ENCODE assay signal across 28 mouse cellular contexts in genomic region chr4:55891656-55892055, GRCm38 (mm10).
"Had no signal": no experiment of that assay in that cellular context is flagged by ENCODE, and none has a peak within 500 bp of the region (broad histone marks: within the 10 kb centered on the region; RNA-seq: fewer than 3 reads in every experiment).

No protein-coding gene starts in this region.

- DNase-seq: cerebellum, adult 18-20 months; cerebellum, adult 2 months; cerebellum, adult 8-10 months; cerebellum, adult 9-10 months; cerebellum, adult 9-11 months; cerebellum, postnatal 10 days; cerebellum, postnatal 14 days; cerebellum, postnatal 25 days; cerebellum, postnatal 36 days; embryo, embryonic 11 days; forebrain, postnatal 0 days; gastrocnemius, postnatal 10 days; gastrocnemius, postnatal 14 days; gastrocnemius, postnatal 25 days; heart, adult 2 months had no signal

- H3K9me3 ChIP-seq: embryonic facial prominence, embryonic 10.5 days; embryonic facial prominence, embryonic 12.5 days; embryonic facial prominence, embryonic 13.5 days; embryonic facial prominence, embryonic 15.5 days; forebrain, embryonic 10.5 days; forebrain, embryonic 12.5 days; forebrain, embryonic 13.5 days; forebrain, embryonic 15.5 days; heart, embryonic 10.5 days had no signal

- H3K27me3 ChIP-seq: embryonic facial prominence, embryonic 12.5 days; embryonic facial prominence, embryonic 13.5 days; embryonic facial prominence, embryonic 15.5 days; forebrain, embryonic 12.5 days; forebrain, embryonic 13.5 days; forebrain, embryonic 15.5 days had no signal

- H3K36me3 ChIP-seq: embryonic facial prominence, embryonic 10.5 days; embryonic facial prominence, embryonic 12.5 days; embryonic facial prominence, embryonic 13.5 days; embryonic facial prominence, embryonic 15.5 days; forebrain, embryonic 10.5 days; forebrain, embryonic 12.5 days; forebrain, embryonic 15.5 days; heart, embryonic 10.5 days had no signal

- H3K4me2 ChIP-seq: embryonic facial prominence, embryonic 12.5 days; embryonic facial prominence, embryonic 13.5 days; embryonic facial prominence, embryonic 15.5 days; forebrain, embryonic 12.5 days; forebrain, embryonic 13.5 days; forebrain, embryonic 15.5 days; heart, embryonic 11.5 days had no signal

- H3K4me1 ChIP-seq: embryonic facial prominence, embryonic 10.5 days; forebrain, embryonic 10.5 days; forebrain, embryonic 12.5 days; forebrain, embryonic 13.5 days; forebrain, embryonic 15.5 days; heart, embryonic 10.5 days had no signal

- H3K9ac ChIP-seq: embryonic facial prominence, embryonic 12.5 days; embryonic facial prominence, embryonic 13.5 days; embryonic facial prominence, embryonic 15.5 days; forebrain, embryonic 12.5 days; forebrain, embryonic 13.5 days; forebrain, embryonic 15.5 days; forebrain, postnatal 0 days had no signal

- H3K27ac ChIP-seq: embryonic facial prominence, embryonic 10.5 days; embryonic facial prominence, embryonic 12.5 days; embryonic facial prominence, embryonic 13.5 days; embryonic facial prominence, embryonic 15.5 days; forebrain, embryonic 10.5 days; forebrain, embryonic 12.5 days; forebrain, embryonic 13.5 days; forebrain, embryonic 15.5 days; heart, adult 2 months; heart, embryonic 10.5 days had no signal

- ATAC-seq: forebrain, embryonic 13.5 days; forebrain, embryonic 14.5 days; forebrain, embryonic 15.5 days; forebrain, embryonic 16.5 days; forebrain, postnatal 0 days had no signal

- H3K4me3 ChIP-seq: embryonic facial prominence, embryonic 10.5 days; embryonic facial prominence, embryonic 12.5 days; embryonic facial prominence, embryonic 13.5 days; embryonic facial prominence, embryonic 15.5 days; erythroblast, embryonic 14.5 days; forebrain, embryonic 10.5 days; forebrain, embryonic 12.5 days; forebrain, embryonic 13.5 days; forebrain, embryonic 15.5 days; heart, adult 2 months; heart, embryonic 10.5 days had no signal
